Mouse (Mus musculus) small intestine, adult 2 months (tissue): Measurements from ENCODE around the gene Gm28171. TPM values are rescaled to one million over a fixed set of nuclear protein-coding genes. Genes with fewer than 3 reads are reported as not detected.
"Not testable (repeated sequence)": the region's sequence is repeated elsewhere in the genome, so short reads cannot be mapped to it uniquely, and the experiment has no call there.

ENCODE experiments used
- H3K27ac ChIP-seq: fragments of 200-500 bp; 2 replicates; pipeline ENCODE4 v1.5.1; 2012; ENCODE audit warnings: low read depth, low read length, control low read depth, inconsistent platforms; ENCODE audit not compliant: insufficient read depth
- H3K27me3 ChIP-seq: fragments of 200-500 bp; 2 replicates; pipeline ENCODE4 v1.6.1; 2012; ENCODE audit warnings: mild to moderate bottlenecking, moderate library complexity, low read length, inconsistent platforms; ENCODE audit not compliant: control insufficient read depth, insufficient read depth
- H3K36me3 ChIP-seq: fragments of 200-500 bp; 2 replicates; pipeline ENCODE4 v1.6.1; 2012; ENCODE audit warnings: mild to moderate bottlenecking, low read length, control low read depth, inconsistent platforms; ENCODE audit not compliant: control insufficient read depth, insufficient read depth
- H3K4me1 ChIP-seq: fragments of 200-500 bp; 2 replicates; pipeline ENCODE4 v1.6.1; 2012; ENCODE audit warnings: low read length, inconsistent platforms, mixed read lengths; ENCODE audit not compliant: control insufficient read depth, insufficient read depth, insufficient read length
- H3K4me3 ChIP-seq: fragments of 200-500 bp; 2 replicates; pipeline ENCODE4 v1.5.1; 2012; ENCODE audit warnings: low read depth, mild to moderate bottlenecking, control low read depth, inconsistent platforms, low read length, moderate library complexity
- WGBS: fragments of 180-500 bp; shearing (Covaris S2); methylation state at CpG from one replicate; pipeline ENCODE4 v1.1.7; 2018; 5-methylcytosine and 5-hydroxymethylcytosine counted together
- polyA plus RNA-seq: library from polyadenylated mRNA; depleted of rRNA; stranded (reverse); fragments of >200 nt; gene quantifications from 2 replicates; pipeline ENCODE4 v1.2.3, GENCODE M21; 2012; rRNA removed

Gm28171 gene
- not detected in 2 replicates for polyA plus RNA-seq

- no CpG with 5 or more reads among the region's 1 CpGs for WGBS
- H3K4me1 ChIP-seq, H3K27ac ChIP-seq, H3K36me3 ChIP-seq, H3K27me3 ChIP-seq, H3K4me3 ChIP-seq: not testable (repeated sequence)
Measured at GRCm38 (mm10) chrY:5793095-5793494, at the start of gene Gm28171. Gene Gm28171, plus strand, starts transcription at chrY:5793395.

Other genes starting within 250 kb of the Gm28171 start
- not detected in 2 replicates for gene Gm21854, start 136.4 kb upstream of the Gm28171 start, polyA plus RNA-seq
- not detected in 2 replicates for gene Gm20914, start 67.4 kb upstream of the Gm28171 start, polyA plus RNA-seq
- gene Gm21778, start 149.1 kb downstream of the Gm28171 start, polyA plus RNA-seq: not detected in 2 replicates